Mouse (Mus musculus) right cerebral cortex, adult 18-20 months (tissue): ENCODE results near the gene Tpm1.
A peak's percentile ranks its signal among the peaks of the same experiment; 100 is the strongest.

Source experiments
- DNase-seq: peaks from one replicate; pipeline ENCODE4 v3.0.0; 2022; ENCODE audit warnings: mixed read lengths

Tpm1 gene

DNA sequence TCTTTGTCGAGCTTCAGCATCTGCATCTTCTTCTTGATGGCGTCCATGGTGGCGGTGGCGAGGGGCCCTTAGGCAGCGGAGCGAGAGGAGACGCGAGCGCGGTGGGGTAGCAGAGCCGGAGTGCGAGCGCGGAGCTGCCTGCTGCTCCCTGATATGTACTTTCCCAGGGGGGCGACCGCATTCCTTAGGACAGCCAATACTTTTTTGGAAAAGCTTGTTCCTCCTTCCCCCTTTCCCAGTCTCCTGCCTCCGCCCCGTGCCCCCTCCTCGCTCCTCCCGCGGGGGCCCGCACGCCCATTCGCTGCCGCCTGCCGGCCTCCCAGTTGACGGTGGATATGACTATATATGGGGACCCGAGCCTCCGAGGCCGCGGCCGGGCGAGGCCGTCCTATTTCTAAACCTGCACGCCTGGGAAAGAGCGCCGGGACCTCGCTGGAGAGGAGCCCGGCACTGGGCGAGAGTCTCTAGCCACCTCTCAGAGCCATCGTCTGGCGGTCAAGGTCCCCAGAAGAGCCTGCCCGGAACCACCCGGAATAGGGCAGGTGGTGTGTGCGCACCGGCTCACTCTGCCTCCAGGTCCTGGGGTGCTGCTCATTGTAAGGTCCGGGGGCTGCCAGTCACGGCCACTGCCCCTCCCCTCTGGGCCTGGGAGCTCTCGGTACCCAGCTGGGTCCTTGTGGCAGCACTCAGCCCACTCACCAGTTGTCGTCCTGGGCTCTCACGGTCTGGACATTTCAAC lies at the start of gene Tpm1:
TSS of gene Tpm1 (minus strand) at position 321 of the 739 bp plus-strand sequence.
- peak; percentile 64 for DNase-seq

DNA sequence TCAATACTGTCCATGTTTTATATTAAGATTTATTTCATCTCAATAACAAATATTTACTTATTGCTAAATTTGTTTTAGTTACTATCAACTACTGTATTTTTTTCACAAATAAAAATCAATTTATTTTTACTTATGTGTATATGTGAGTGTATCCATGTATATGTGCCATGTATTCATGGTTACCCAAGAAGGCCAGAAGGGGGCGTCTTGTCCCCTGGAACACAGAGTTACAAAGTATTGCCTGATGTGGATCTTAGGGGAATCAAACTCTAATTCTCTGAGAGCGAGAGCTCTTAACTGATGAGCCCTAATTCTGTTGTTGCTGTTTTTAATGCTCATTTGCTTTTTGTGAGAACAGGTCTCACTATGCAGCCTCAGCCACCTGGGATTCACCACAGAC lies 45.2 kb upstream of the Tpm1 start:
- no peak for DNase-seq

DNA sequence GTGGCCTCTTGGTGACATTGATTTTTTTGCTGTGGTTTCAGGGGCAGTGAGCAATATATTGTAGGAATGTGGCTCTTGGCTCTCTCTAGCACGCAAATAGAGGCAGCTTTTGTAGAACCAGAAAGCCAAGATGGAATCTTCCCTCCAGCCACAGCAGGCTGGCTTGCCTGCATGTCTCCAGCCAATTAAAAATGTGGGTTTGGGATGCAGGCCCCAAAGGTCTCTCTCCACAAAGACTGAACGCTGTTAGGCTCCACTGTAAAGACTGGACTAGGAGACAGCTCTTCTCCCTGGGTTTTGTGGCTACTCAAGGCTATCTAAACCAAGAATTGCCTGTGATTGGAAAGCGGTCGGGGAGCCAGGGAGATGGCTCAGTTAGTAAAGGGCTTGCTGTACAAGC lies 43.0 kb upstream of the Tpm1 start:
- DNase-seq: no peak

DNA sequence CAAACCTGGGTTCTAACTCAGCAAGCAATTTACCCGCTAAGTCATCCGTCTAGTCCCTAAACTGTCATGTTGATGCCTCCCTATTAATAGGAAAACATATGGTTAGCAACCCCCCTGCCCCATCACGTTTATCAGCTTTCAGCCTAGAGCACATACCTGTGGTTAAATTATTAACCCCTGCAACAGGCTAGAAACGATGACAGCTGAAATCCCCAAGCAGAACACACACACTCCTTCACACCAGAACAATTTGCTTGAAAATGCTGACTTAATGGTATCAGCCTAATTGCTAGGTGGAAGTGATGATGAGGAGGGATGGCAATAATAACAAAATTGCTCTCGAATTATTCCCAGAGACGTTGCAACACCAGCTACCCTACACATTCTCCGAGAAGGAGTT lies 42.4 kb upstream of the Tpm1 start:
- DNase-seq: no peak

DNA sequence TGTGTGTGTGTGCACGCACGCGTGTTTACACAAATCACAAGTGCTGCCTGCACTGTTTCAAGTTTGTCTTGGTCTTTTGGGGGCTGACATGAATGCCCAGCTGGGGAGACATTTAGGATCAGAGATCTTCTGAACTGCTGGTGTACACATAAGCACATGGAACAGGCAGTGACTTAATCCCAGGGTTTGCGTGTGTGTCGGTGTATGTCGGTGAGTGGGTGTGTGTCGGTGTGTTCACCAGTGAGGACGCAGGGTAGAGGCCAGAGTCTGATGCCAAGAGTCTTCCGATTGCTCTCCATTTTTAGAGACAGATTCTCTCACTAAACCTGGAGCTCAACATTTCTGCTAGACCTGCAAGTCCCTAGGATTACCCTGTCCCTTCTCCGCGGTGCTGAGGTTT lies 41.9 kb upstream of the Tpm1 start:
- DNase-seq: no peak

DNA sequence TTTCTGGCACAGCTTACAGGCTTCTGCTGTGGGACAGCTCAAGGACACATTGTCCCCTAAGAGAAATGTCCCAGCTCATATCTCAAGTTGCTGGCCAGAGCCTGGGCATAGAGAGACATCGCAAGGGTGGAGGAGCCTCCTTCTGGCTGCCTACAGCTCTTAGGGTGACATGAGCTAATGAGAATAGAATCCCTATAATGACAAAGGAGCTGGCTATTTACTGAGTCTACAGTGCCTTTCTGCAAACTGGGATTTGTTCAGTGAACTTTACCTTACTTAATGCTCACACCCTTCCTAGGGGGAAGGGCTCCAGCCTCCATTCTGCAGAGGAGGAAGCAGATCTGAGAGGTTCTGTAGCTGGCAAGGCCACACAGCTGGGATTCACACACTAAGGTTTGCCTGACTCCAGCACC lies 41.4 kb upstream of the Tpm1 start:
- no peak for DNase-seq

DNA sequence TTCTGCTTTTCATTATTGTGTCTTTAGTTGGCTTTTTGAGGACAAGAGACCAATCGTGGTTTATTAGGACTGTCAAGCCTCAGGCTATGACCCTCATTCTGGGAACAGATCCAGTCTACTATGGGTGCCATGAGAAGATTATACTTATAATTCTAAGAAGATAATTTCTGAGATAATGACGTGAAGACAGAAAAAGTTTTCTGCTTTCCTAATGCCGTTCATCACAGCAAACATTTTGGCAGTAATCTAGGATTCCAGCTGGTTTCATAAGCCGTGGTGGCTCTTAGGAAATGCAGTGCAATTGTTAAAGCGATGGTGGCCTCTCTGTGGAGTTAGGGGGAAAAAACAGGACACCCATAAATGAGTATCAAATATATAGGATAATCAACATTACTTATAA lies 40.0 kb upstream of the Tpm1 start:
- DNase-seq: no peak

DNA sequence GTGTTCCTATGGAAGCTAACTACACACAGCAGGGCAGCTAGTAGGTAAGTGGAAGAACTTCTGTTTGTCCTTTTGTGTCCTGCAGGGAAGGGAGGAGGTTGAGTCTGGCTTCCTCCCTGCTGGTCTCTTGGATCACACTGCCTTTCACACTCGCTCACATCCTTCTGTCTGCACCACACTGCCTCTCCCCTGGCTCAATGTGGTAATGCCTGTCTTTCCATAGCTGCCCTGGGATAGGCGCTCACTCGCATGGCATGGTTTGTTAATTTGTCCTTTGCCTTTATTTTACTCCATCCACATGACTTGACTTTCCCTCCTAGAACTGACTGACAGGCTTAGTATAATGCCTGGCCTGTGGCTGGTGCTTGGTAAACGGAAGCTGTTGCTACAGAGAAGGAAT lies 34.6 kb upstream of the Tpm1 start:
- no peak for DNase-seq

DNA sequence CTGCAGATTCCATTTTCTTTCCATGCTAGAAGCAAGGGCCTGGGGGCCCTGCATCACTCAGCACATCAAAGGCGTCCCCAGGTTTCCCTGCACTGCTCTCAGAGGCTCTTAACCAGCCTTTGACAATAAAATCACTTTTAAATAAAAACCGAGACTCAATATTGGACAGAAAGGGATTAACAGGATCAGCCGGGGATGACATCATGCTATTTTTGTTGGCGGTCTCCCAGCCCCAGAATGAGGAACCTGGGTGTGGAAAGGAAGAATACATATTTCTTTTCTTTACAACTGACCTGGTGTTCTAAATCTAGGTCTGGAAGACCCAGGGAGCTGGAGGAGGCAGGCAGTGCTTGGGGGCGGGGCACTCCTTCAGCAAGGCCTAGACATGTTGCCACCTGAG lies 32.5 kb upstream of the Tpm1 start:
- DNase-seq: no peak

DNA sequence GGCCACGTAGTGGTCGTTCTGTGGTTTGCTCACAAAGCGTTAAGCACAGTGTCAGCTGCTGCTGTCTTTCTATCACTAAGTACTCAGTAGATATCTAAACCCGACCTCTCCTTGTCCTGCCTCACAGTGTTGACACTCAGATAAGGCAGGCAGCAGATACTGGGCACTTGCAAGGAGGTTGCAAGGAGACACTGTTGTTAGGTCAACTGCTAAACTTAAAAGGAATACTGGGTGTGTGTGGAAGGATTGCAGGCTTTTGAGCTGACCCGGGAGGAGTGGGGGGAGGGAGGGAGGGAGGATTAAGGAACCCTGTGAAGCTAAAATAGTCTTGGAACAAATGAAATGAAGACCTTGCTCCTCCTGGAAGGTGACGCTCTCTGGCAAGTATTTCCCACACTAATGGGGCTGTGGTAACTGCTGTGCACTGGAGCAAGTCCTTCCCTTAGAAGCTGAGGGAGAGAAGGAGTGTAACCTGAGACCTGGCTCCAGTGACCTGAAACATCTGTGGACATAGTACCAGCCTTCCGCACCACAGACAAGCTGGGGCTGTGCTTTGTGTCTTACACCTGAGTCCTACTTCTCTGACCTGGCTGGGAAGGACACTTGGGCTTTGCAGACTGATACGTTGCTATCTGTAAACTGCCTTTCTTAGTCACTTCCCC lies 28.6 kb upstream of the Tpm1 start:
- no peak for DNase-seq

DNA sequence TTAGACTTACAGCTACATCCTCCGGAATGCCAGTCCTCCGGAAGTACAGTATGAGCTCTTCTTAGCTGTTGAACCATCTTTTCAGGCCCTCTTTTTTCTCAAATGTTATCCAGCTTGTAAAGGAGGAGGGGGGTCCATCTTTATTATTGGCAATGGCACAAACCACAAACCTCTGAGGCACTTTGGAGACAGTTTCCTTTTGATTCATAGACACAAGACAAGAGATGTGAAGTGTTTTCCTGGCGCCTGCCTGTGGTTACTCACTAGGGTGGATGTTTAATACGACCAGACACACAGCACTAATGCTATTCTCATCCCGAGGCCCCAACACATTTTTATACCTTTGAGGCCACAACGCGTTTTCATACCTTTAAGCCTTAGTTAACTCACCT lies 28.1 kb upstream of the Tpm1 start:
- DNase-seq: no peak

DNA sequence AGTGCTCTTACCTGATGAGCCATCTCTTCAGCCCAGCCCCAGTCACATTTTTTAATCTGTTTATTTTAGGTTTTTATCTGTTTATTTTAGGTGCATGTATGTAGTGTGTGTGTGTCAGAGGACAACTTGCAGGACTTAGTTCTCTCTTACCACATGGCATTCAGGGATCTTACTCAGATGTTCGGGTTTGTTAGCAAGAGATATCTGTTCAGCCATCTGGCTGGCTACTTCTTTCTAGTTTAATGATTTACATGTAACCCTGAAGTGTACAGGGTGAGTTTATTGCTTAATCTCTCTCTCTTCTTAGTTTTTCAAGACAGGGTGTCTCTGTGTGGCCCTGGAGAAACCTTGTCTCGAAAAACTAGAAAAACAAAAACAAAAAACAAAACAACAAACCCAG lies 23.0 kb upstream of the Tpm1 start:
- no peak for DNase-seq

DNA sequence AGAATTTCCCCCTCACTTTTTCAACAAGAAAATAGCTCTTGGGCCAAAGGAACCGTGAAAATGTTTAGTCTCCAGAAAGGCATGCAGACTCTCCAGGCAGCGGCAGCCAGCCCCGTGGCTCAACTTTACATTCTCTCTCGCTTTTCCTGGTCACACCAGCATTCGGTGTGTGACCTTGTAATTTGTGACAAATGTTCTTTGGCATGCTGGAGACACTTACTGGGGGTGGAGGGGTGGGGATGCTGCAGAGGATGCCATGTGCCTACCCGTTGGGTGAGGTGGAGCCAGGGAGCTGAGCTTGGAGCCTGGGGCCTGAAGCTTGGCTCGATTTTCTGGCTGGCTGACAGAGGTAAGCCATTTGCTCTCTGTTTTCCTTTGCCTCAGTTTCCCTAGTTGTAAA lies 22.4 kb upstream of the Tpm1 start:
- no peak for DNase-seq

DNA sequence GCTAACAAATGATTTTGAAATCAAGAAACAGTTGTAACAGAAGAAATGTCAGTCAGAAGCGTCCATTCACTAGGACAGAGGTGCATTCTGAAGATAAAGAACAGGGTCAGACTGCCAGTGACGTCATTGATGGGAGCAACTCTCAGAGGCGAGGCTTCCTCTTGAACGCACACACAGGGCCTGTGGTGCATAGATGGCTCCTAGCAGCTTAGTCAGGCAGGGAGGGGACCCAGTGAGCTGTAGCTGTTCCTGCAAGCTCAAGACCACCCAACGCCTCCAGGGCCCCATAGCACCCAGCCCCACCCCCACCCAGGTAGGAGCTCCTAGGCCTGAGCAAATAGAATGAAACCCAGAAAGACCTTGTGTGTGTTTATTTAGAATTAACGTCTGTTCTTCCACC lies 21.9 kb upstream of the Tpm1 start:
- DNase-seq: no peak

DNA sequence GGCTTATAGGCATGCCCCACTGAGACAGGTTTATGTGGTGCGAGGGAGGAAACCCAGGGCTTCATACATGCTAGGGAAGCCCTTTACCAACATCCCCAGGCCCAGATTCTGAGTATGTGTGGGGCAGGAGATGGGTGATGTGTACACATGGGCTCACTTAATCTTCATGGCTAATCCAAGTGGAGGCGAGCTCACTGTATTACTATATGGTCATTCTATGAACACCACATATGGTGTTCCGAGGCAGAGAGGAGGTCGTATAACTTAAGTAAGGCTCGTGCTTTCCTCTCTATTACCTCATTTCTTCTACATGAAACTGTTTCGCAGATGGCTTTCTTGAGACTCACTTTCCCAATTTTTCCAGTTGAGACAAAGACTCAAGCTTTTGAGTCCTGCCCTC lies 17.4 kb upstream of the Tpm1 start:
- DNase-seq: no peak

DNA sequence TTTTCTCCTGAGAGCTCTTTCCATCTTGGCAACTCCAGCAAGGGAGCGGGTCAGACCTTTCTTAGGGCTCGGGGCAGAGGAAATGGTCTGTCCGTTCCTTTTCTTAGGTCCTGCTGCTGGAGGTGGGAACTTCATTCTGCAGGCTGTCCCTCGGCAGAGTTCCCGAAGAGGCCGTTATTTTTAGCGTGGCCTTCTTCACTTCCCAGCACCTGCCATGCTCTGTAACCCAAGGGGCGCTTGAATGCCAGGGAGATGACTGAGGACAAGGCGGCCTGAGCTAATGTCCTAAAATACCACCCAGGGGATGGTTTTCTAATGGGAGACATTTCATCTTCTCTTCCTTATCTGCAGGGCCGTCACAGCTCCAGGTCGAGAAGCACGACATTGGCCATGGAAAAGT lies 10.5 kb upstream of the Tpm1 start:
- no peak for DNase-seq

DNA sequence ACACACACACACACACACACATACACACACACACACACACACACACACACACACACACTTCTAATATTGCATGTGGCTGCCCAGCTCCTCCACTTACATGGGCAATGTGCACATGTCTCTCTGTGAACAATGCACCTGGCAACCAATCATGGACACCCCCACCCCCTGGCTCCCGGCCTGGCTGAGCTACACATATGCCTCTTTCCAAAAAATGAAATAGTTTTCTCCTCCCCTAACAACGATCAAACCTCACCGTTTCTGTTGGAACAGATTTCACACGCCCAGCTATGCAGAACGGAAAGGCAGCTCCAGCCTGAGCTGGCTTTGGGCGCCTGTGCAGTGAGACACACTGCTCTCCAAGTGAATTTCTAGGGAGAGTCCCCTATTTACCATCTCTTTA lies 9.2 kb upstream of the Tpm1 start:
- no peak for DNase-seq

DNA sequence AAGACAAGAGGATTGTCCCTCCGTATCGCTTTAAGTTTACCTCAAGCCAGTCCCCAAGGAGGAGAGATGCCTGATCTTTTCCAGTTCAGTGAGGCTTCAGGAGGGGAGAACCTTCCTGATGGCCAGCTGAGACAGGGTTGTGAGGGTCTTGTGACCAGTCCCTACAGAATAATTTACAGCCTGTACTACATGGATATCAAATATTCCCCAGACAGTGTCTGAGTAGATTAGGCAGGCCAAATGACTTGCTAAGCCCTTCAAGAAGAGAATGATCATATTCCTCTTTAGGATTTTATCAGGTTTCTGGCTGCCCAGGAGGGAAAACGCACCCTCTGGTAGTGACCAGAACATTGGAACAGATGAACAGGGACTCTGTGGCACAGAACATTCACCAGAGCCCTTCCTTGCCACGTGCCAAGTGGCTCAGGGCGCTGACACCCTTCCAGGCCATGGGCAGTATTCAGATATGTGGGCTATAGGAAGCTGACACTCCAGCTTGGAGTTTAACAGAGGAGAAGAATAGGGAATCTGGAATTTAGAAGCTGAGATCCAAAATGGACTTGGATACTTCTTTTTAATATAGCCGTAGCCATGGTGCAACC lies 1.6 kb upstream of the Tpm1 start:
- DNase-seq: no peak

DNA sequence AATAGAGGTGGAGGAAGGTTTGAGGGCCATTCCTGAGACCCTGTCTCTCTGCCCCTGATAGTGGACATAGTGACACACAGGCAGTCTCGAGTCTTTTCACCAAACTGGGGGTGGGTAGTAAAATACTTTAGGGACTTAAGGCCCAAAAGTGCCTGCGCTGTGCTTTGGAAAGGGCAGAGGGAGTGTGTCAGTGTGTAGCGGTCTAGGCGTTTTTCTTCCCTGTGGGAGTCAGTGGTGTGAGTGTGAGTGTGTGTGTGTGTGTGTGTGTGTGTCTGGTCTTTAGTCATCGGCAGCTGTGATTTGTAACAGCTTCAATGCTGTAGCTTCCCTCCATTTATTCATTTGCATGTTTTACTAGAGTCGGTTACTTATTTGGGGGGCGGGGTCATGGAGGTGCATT lies 630 bp upstream of the Tpm1 start:
- DNase-seq: no peak

DNA sequence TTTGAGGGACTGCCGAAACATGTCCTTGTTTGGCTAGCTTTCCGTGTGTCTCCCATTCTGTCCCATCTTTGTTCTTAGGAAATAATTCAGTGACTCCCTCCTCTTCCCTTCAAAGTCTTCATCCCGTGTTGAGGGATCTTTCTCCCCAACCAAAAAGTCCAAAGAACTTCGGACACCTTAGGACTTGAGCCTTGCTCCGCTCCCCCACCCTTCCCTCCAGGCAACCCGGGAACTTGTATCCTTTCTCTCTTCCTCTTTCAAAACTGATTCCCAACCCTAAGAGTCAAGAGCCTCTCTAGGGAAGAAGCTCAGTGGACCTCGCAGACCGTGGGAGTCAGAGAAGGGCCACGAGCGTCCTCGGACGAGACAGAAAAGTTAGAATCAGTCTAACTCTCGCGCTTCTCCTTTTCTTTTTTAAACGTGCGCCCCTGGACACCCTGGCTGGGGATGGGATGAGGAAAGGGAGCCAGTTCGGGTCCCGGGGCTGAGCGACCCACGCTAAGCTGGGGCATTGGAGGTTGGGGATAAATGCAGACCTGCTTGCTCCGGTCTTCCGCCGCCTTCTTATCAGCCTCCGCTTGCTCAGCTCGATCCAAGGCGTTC lies 622 bp downstream of the Tpm1 start:
- no peak for DNase-seq

DNA sequence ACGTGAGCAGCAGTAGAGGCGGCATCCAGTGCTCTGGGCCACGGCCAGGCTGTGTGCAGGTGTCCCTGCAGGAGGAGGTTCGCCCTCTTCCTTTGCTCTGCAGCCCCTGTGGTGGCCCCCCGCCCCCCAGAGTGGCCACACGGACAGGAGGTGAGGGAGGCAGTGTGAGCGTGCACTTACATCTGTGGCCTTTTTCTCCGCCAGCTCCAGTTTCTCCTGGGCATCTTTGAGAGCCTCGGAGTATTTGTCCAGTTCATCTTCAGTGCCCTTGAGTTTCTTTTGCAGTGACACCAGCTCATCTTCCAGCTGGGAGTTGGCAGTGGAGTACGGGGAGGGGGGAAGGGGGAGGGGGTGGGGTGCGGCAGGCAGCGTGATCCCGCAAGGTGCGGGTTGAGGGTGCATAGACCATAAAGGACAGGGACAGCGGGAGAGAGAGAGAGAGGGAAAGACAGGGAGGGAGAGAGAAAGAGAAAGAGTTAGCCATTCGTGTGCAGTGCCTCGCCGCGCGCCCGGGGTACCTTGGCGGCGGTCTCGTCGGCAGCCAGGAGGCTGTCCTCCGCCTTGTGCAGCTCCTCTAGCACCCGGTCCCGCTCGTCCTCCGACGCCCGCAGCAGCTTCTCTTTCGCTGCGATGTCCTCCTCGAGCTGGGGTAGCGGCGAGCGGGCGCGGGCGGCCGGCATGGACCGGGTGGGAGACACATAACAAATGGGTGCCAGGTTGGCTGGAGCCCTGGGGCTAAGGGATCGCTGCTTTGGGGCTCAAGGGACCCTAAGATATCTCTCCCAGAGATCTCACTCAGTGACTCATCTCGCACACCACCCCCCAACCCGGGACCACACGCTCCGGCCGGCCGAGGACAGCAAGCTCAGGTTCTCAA lies 1.4 kb downstream of the Tpm1 start:
- DNase-seq: no peak

DNA sequence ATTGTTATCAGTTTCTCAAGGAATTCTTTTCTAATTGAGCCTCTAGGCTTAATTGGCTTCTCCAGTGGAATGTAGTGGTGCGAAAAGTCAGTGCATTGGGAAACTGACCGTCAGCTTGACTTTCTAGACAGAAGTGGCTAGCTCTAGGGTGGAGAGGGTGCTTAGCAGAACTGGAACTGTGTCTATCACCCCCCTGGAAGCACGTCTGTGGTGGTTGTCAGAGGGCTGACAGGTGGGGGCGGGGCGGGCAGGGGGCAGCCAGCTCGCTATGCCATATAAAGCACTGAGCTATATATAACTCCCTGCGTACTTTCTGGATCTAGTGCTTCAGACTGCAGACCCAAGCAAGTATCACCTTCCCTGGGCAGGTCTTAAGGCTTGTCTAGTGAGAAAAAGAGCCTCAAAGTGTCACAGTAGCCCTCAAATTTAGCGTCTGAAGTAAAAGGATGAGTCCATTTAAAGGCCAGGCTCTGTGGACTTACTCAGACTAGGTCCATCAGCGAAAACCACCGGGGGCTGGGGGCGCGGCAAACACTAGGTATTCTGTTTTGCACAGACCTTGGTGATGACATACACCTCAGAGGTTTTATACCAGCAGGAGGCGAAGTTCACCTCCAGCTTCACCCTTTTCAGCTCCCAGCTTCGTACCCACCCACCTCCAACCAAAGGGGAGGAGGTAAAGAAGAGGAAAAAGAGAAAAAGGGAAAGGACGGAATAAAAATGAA lies 2.2 kb downstream of the Tpm1 start:
- no peak for DNase-seq
